Mouse (Mus musculus): ENCODE measurements around the gene Mitf.

GRCm38 (mm10) chr6:98064926-98065325, 258.1 kb downstream of the Mitf start:
- TF ChIP-seq CTCF (IDR thresholded peaks at IDR 0.05; ENCODE audit: low read depth, low read length), result no peak
- no peak for TF ChIP-seq TAL1 (conservative IDR thresholded peaks at IDR 0.05; ENCODE audit: low read depth, low read length)
- no peak for TF ChIP-seq GATA1 (IDR thresholded peaks at IDR 0.05; ENCODE audit: borderline replicate concordance, low read length)
- no peak for TF ChIP-seq POLR2AphosphoS5 (IDR thresholded peaks at IDR 0.05; ENCODE audit: insufficient replicate concordance, low read depth, low read length)
- no peak for TF ChIP-seq GATA2 (IDR thresholded peaks at IDR 0.05; ENCODE audit: borderline replicate concordance, low read depth, low read length)
